Mouse (Mus musculus): ENCODE measurements at regions not wholly inside any gene's neighbourhood (a gene's known extent, or its start where the extent isn't known, plus 50 kb on each side); places are given as distances from the start of the nearest gene placed in this dataset.

- intact Hi-C loops (cut with DNase I): loop anchor here (10.0 kb wide), 1 partner anchor 1005 kb away; no protein-coding TSS in a partner anchor
- DNase-seq: no peak
Measured at GRCm38 (mm10) chr4:12770131-12770780, 598.4 kb upstream of the Fam92a start.

GRCm38 (mm10) chr4:12769092-12769491 is 597.3 kb upstream of the Fam92a start:
- intact Hi-C loops (cut with DNase I): no loop called here
- no peak for DNase-seq

- no peak for DNase-seq
- intact Hi-C loops (cut with DNase I): no loop called here
Measured at GRCm38 (mm10) chr4:12766763-12767162, 594.9 kb upstream of the Fam92a start.

GRCm38 (mm10) chr4:12750817-12751216 is 579.0 kb upstream of the Fam92a start:
- intact Hi-C loops (cut with DNase I): no loop called here
- no peak for DNase-seq

- intact Hi-C loops (cut with DNase I): no loop called here
- no peak for DNase-seq
Measured at GRCm38 (mm10) chr4:12749874-12750273, 578.1 kb upstream of the Fam92a start.

- no peak for DNase-seq
- intact Hi-C loops (cut with DNase I): no loop called here
Measured at GRCm38 (mm10) chr4:12743714-12744327, 572.0 kb upstream of the Fam92a start.

- DNase-seq: no peak
- intact Hi-C loops (cut with DNase I): no loop called here
Measured at GRCm38 (mm10) chr4:12736411-12736810, 564.6 kb upstream of the Fam92a start.

GRCm38 (mm10) chr4:12700189-12700588 is 528.4 kb upstream of the Fam92a start:
- intact Hi-C loops (cut with DNase I): no loop called here
- no peak for DNase-seq

DNA sequence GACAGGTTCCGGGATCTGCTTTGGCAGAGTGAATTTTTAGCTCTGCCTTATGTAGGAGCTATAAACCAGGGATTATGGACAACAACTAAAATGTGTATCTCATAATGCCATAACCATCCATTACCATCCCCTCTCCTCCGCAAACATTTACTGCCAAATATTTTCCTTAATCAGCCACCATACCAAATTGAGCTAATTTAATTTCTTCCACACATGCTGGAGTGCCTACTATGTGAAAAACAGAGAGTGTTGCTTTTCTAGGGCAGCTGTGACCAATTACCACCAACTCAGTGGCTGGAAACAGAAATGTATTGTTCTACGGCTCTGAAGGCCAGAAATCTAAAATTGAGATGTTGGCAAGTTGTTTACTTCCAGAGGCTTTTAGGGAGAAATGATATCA is 506.0 kb upstream of the Fam92a start:
- intact Hi-C loops (cut with DNase I): no loop called here
- no peak for DNase-seq

- intact Hi-C loops (cut with DNase I): no loop called here
- no peak for DNase-seq
Measured at GRCm38 (mm10) chr4:12671399-12671798, 499.6 kb upstream of the Fam92a start.

- no peak for DNase-seq
- intact Hi-C loops (cut with DNase I): no loop called here
Measured at GRCm38 (mm10) chr4:12663176-12663575, 491.4 kb upstream of the Fam92a start.

DNA sequence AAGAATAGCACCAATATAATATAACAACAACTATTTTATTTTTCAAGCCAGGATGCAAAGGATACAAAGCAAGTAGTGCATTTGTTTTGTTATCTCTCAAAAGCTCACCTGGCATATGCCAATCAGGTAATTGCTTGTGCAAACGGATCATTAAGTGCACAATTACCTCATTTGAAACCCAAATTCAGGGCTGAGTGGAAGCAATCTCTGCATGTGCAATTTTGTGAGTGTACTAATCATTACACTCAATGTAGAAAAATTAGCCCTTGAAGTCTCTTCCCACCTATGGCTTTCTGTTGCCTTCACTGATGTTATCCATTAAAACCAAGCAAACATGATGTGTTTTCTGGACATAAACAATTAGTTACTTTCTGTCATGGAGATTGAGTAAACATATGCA is 490.9 kb upstream of the Fam92a start:
- no peak for DNase-seq
- intact Hi-C loops (cut with DNase I): no loop called here

DNA sequence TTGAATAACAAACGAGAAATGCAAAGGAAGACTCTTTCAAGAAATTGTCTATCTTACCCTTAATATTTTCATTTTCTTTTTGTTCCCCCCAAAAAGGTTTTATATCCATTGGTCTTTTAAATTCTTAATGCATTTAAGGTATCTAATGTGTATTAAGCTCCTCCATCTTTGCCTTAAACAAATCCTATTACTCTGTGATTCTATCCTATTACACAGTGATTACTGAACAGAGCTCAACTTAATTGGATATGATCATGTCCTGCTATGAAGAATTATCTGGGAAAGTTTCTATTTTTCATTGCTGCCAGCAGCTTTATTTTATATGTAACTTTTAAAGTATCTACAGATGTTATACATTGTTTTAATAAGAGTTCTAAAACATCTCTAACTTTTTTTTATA is 487.3 kb upstream of the Fam92a start:
- DNase-seq: no peak
- intact Hi-C loops (cut with DNase I): no loop called here

GRCm38 (mm10) chr4:12658594-12658993 is 486.8 kb upstream of the Fam92a start:
- intact Hi-C loops (cut with DNase I): no loop called here
- DNase-seq: no peak

DNA sequence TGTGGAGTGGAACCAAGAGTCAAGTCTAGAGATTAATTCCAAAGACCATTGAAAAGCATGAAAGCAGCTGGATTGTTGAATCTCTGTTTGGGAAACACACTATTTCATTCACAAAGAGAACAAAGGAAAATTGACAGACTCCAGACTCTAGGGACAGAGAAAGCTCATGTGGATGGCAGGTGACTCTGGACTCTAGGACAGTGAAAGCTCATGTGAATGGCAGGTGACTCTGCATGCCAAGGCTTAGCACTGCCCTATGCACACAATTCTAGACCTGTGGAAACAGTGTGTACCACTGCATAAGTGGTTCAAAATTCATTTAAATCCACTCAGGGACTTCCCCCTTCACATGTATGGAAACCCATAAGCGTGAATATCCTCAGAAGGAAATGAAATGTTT is 486.0 kb upstream of the Fam92a start:
- DNase-seq: no peak
- intact Hi-C loops (cut with DNase I): no loop called here

GRCm38 (mm10) chr4:12656924-12657603 is 485.2 kb upstream of the Fam92a start:
- peak in 1 of 2 experiments; percentile 10 for DNase-seq
- intact Hi-C loops (cut with DNase I): no loop called here

DNA sequence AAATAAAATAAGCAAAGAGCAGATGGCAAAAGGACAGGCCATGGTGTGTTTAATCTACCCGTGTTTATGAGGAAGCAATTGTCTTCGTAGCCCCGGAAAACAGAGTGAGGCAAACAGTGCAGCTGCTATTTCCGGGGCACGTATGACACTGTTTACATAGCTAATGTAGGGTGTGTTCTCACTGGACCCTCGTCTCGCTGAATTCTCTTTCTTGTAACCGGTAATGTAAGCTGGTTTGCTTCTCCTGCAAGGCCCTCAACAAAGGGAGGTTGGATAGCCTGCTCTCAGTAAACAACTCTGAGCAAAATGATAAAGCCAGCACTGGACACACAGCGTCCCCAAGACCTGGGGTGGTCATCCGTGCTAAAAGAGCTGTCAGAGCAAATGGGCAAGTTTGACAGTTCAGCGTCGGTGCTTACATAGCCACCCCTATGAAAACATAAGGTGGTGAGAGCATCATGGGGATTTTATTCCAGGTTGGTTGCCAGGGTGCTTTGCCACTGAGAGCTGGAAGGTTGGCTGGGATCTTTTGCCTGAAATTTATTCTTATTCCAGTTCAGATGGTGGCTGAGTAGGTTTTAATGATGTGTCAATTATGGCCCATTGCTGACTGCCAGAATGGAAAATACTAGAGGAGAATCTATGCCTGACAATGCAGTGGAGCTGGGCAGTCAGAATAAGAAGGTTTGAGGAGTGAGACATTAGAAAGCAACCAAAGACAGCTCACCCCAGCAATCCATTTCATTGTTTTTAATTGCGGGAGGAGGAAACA is 483.8 kb upstream of the Fam92a start:
- DNase-seq: no peak
- intact Hi-C loops (cut with DNase I): no loop called here

- intact Hi-C loops (cut with DNase I): no loop called here
- peak in 1 of 2 experiments; percentile 2 for DNase-seq
Measured at GRCm38 (mm10) chr4:12654568-12655456, 483.0 kb upstream of the Fam92a start.

DNA sequence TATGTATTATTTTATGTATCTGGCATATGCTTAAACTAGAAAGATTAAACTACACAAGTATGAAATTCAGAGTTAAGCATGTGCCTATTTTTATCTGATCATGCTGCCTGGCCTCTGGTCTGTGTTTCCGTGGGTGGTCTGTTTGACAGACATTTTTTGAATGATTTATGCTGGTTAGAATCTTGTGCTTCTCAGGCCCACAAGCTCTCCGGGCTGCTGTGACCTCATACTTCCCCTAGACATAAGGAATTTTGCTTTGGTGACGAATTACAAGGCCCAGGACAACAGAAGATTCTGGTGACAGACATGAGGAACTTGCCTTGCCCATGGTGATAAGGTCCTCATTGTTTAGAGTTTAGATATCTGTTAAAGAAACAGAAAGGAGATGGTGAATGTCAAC is 475.9 kb upstream of the Fam92a start:
- intact Hi-C loops (cut with DNase I): no loop called here
- DNase-seq: no peak

- no peak for DNase-seq
- intact Hi-C loops (cut with DNase I): no loop called here
Measured at GRCm38 (mm10) chr4:12642525-12642928, 470.7 kb upstream of the Fam92a start.
